Mouse (Mus musculus): ENCODE measurements at regions not wholly inside any gene's neighbourhood (a gene's known extent, or its start where the extent isn't known, plus 50 kb on each side); places are given as distances from the start of the nearest gene placed in this dataset.

DNA sequence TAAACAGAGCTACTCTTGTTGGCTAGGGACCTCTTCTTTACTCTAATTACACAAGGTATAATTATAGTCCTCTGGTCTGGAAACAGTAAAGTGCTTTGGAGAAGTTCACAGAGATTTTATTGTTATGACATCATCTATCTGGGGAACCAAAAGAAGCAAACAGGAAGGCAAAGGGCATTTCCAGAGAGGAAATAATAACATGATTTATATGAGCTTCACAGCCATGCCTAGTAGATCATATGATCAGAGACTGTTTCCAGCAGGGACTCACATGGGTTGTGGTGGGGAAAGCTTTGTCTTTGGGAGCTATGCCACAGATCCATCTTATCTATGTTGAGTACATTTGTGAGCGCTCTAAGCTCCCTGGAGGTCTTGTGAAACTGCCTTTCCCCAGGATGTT, 178.8 kb upstream of the Tle1 start:
- Histone ChIP-seq H3K36me3 (ENCODE audit: control insufficient read depth, insufficient read depth) (no peaks in the 10 kb centered on the region), H3K79me2 (ENCODE audit: control insufficient read depth, insufficient read depth) (no peaks in the 10 kb centered on the region), H3K79me3 (ENCODE audit: low read depth) (no peaks in the 10 kb centered on the region), H3K27me3 (ENCODE audit: control insufficient read depth, insufficient read depth, insufficient read length) (no peaks in the 10 kb centered on the region), H3ac (ENCODE audit: control insufficient read depth, insufficient read length, low read depth) (no peak overlapping the region), H3K4me3 (ENCODE audit: insufficient read depth, poor library complexity, severe bottlenecking) (no peak overlapping the region)
- TF ChIP-seq USF1 (IDR thresholded peaks at IDR 0.05; ENCODE audit: low read depth) (peak; percentile 9), CTCF (IDR thresholded peaks at IDR 0.05; ENCODE audit: control insufficient read depth, insufficient read depth, insufficient read length) (no peak)

DNA sequence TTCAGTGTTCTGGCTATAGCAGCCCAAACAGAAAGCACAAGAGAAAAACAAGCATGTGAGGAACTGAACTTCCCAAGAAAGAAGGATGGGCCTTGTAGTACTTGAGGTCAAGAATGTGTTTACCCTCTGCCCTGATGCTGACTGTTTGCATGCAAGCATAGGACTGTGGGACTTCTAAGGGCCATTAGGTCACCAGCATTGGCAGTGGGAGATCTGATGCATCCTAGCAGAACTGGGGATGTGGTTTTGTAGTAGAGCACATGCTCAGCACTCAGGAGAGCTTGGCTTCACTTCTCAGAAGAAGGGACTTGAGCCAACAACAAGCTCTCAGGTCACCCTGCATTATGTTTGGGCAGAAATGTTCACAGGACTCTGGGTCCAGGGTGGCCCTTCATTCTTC, 178.3 kb upstream of the Tle1 start:
- Histone ChIP-seq H3ac (ENCODE audit: control insufficient read depth, insufficient read length, low read depth) (no peak overlapping the region), H3K4me3 (ENCODE audit: insufficient read depth, poor library complexity, severe bottlenecking) (no peak overlapping the region), H3K36me3 (ENCODE audit: control insufficient read depth, insufficient read depth) (no peaks in the 10 kb centered on the region), H3K79me3 (ENCODE audit: low read depth) (no peaks in the 10 kb centered on the region), H3K79me2 (ENCODE audit: control insufficient read depth, insufficient read depth) (no peaks in the 10 kb centered on the region), H3K27me3 (ENCODE audit: control insufficient read depth, insufficient read depth, insufficient read length) (no peaks in the 10 kb centered on the region)
- no peak for TF ChIP-seq MYOD1 (IDR thresholded peaks at IDR 0.05; ENCODE audit: control insufficient read depth, insufficient read length, low read depth)
- TF ChIP-seq MYOG (IDR thresholded peaks at IDR 0.05; ENCODE audit: control insufficient read depth, extremely low read depth, insufficient read length): no peak
- no peak for TF ChIP-seq MAX (IDR thresholded peaks at IDR 0.05)
- no peak for TF ChIP-seq FOSL1 (IDR thresholded peaks at IDR 0.05; ENCODE audit: insufficient read depth, low read length, poor library complexity, severe bottlenecking)
- TF ChIP-seq USF1 (IDR thresholded peaks at IDR 0.05; ENCODE audit: low read depth): no peak
- TF ChIP-seq CTCF (IDR thresholded peaks at IDR 0.05; ENCODE audit: control insufficient read depth, insufficient read depth, insufficient read length): no peak
- no peak for TF ChIP-seq CEBPB (IDR thresholded peaks at IDR 0.05; ENCODE audit: low read depth)

DNA sequence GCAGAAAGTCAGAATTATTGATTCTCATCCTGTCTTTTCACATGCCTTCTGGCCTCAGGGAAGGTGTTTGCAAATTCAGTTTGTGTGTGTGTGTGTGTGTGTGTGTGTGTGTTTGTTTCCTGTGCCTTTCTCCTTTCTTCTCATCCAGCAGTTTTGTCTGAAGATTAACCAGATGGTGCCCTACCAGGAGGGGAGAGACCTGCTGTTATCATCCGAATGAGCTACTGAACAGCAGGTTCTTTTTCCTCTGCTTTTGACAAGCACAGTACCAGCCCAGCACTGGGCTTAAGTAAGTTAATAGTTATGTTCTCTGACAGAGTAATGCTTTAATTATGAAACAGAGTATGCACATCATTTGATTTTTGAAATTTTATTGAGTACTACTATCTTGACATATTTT, 176.8 kb upstream of the Tle1 start:
- TF ChIP-seq USF1 (IDR thresholded peaks at IDR 0.05; ENCODE audit: low read depth): no peak
- no peak for TF ChIP-seq MYOD1 (IDR thresholded peaks at IDR 0.05; ENCODE audit: control insufficient read depth, insufficient read length, low read depth)
- no peaks in the 10 kb centered on the region for H3K36me3 ChIP-seq (ENCODE audit: control insufficient read depth, insufficient read depth)
- no peaks in the 10 kb centered on the region for H3K79me2 ChIP-seq (ENCODE audit: control insufficient read depth, insufficient read depth)
- no peaks in the 10 kb centered on the region for H3K27me3 ChIP-seq (ENCODE audit: control insufficient read depth, insufficient read depth, insufficient read length)
- no peaks in the 10 kb centered on the region for H3K79me3 ChIP-seq (ENCODE audit: low read depth)
- no peak overlapping the region for H3ac ChIP-seq (ENCODE audit: control insufficient read depth, insufficient read length, low read depth)
- H3K4me3 ChIP-seq (ENCODE audit: insufficient read depth, poor library complexity, severe bottlenecking): no peak overlapping the region

DNA sequence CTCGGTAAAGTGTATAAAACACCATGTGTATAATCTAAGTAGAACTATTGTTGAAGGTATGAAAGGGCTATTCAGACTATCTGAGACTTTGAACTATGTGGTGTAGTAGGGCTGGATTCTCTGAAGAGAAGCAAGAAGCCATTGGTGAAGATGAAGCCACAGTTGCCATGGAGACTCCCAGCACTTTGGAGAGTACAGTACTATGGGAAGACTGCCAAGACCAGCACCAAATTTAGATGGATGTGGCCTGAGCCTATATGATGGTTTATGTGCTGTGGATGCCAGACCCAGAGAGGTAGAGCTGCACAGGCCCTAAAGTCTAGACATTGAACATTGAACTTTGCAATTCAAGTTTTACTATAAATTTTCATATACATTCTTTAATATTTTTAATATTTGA, 151.3 kb upstream of the Tle1 start:
- Histone ChIP-seq H3K79me2 (ENCODE audit: control insufficient read depth, insufficient read depth) (no peaks in the 10 kb centered on the region), H3ac (ENCODE audit: control insufficient read depth, insufficient read length, low read depth) (no peak overlapping the region), H3K79me3 (ENCODE audit: low read depth) (no peaks in the 10 kb centered on the region), H3K36me3 (ENCODE audit: control insufficient read depth, insufficient read depth) (no peaks in the 10 kb centered on the region), H3K4me3 (ENCODE audit: insufficient read depth, poor library complexity, severe bottlenecking) (no peak overlapping the region), H3K27me3 (ENCODE audit: control insufficient read depth, insufficient read depth, insufficient read length) (no peaks in the 10 kb centered on the region)
- no peak for TF ChIP-seq MYOD1 (IDR thresholded peaks at IDR 0.05; ENCODE audit: control insufficient read depth, insufficient read length, low read depth)
- no peak for TF ChIP-seq CTCF (IDR thresholded peaks at IDR 0.05; ENCODE audit: control insufficient read depth, insufficient read depth, insufficient read length)
- no peak for TF ChIP-seq FOSL1 (IDR thresholded peaks at IDR 0.05; ENCODE audit: insufficient read depth, low read length, poor library complexity, severe bottlenecking)

DNA sequence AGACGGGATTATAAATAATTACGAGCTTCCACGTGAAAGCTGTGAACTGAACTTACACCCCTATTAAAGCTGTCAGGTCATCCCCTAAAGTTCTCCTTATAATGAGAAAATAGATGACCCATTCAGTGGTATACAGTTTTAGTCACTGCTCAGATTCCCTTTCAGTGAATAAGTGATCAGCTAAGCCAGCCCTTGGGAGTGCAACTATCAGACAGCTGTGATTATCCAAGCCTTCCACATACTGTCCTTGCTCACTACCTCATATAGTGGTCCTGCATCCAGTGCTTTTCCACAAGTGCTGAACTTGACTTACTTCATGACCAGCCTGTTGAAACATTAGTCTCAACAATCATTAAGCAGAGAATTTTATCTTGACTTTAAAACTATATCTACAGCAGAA, 131.2 kb upstream of the Tle1 start:
- H3K4me3 ChIP-seq (ENCODE audit: insufficient read depth, poor library complexity, severe bottlenecking): no peak overlapping the region
- no peaks in the 10 kb centered on the region for H3K79me2 ChIP-seq (ENCODE audit: control insufficient read depth, insufficient read depth)
- no peak for TF ChIP-seq MYOD1 (IDR thresholded peaks at IDR 0.05; ENCODE audit: control insufficient read depth, insufficient read length, low read depth)
- no peak for TF ChIP-seq FOSL1 (IDR thresholded peaks at IDR 0.05; ENCODE audit: insufficient read depth, low read length, poor library complexity, severe bottlenecking)
- no peak for TF ChIP-seq MAX (IDR thresholded peaks at IDR 0.05)
- no peaks in the 10 kb centered on the region for H3K36me3 ChIP-seq (ENCODE audit: control insufficient read depth, insufficient read depth)
- no peak overlapping the region for H3ac ChIP-seq (ENCODE audit: control insufficient read depth, insufficient read length, low read depth)
- H3K27me3 ChIP-seq (ENCODE audit: control insufficient read depth, insufficient read depth, insufficient read length): no peaks in the 10 kb centered on the region
- no peaks in the 10 kb centered on the region for H3K79me3 ChIP-seq (ENCODE audit: low read depth)

DNA sequence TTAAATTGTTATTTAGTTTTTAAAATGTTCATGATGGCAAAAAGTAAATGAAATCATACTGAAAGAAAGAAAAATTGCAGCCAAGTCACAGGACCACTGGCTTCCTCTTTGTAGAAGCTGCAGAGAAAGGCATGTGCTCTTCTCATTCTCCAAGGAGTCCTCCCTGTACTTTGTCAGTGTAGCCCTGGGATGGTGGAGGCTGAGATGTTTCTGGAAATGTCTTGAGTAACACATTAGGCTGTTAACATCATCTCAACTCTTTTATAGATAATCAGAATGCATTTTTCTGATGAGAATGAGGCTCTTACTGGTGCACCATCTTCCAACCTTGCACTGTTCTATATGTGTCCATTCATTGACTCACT, 128.3 kb upstream of the Tle1 start:
- Histone ChIP-seq H3K4me3 (ENCODE audit: insufficient read depth, poor library complexity, severe bottlenecking) (no peak overlapping the region), H3K79me2 (ENCODE audit: control insufficient read depth, insufficient read depth) (no peaks in the 10 kb centered on the region), H3K27me3 (ENCODE audit: control insufficient read depth, insufficient read depth, insufficient read length) (no peaks in the 10 kb centered on the region), H3ac (ENCODE audit: control insufficient read depth, insufficient read length, low read depth) (no peak overlapping the region), H3K36me3 (ENCODE audit: control insufficient read depth, insufficient read depth) (no peaks in the 10 kb centered on the region), H3K79me3 (ENCODE audit: low read depth) (no peaks in the 10 kb centered on the region)
- TF ChIP-seq USF1 (IDR thresholded peaks at IDR 0.05; ENCODE audit: low read depth) (no peak), FOSL1 (IDR thresholded peaks at IDR 0.05; ENCODE audit: insufficient read depth, low read length, poor library complexity, severe bottlenecking) (no peak), MYOG (IDR thresholded peaks at IDR 0.05; ENCODE audit: control insufficient read depth, extremely low read depth, insufficient read length) (no peak), MAX (IDR thresholded peaks at IDR 0.05) (no peak), CTCF (IDR thresholded peaks at IDR 0.05; ENCODE audit: control insufficient read depth, insufficient read depth, insufficient read length) (no peak), MYOD1 (IDR thresholded peaks at IDR 0.05; ENCODE audit: control insufficient read depth, insufficient read length, low read depth) (no peak), CEBPB (IDR thresholded peaks at IDR 0.05; ENCODE audit: low read depth) (no peak)

All from C2C12 (cell line).